Mouse (Mus musculus) erythroblast, embryonic 14.5 days (primary cell): ENCODE results near the gene Ndufs2.
"Not testable (repeated sequence)": the region's sequence is repeated elsewhere in the genome, so short reads cannot be mapped to it uniquely, and the experiment has no call there.

ENCODE experiments used
- GATA1 ChIP-seq: IDR thresholded peaks from 2 replicates; pipeline ENCODE4 v1.6.1; 2012; ENCODE audit warnings: low read length, inconsistent platforms, mixed read lengths
- TAL1 ChIP-seq: IDR thresholded peaks from 3 replicates; pipeline ENCODE4 v1.6.1; 2012; ENCODE audit warnings: low read length, inconsistent platforms, mixed read lengths

DNA sequence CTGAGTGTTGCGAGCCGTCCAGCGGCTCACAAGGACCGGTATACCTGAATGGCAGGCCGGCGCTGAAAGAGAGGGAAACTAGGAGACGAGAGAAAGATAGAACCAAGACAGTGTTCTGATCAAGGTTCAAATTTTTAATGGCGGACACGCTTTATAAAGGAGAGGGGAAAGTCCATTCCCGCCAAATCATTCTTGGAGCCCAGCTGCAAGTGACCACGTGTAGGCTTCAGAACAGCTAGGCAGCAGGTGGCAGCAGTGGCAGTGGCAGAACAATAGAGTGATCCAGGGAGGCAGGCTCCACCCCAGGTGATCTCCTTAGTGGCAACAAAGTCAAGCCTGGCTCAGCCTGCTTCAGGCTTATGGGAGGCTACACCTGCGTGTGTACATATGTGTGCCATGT is 9.2 kb downstream of the Ndufs2 start:
- TF ChIP-seq TAL1, GATA1: not testable (repeated sequence)
